Mouse (Mus musculus) stomach, postnatal 0 days (tissue): ENCODE results near the gene Hey2. TPM values are rescaled to one million over a fixed set of nuclear protein-coding genes. Genes with fewer than 3 reads are reported as not detected.

Source experiments
- ATAC-seq: fragments of 200-750 bp; cut with Nextera tagmentation; 2 replicates; pipeline ENCODE4 v1.8.0; 2017; ENCODE audit not compliant: low FRiP score, low TSS enrichment
- DNase-seq: peaks from one replicate; pipeline ENCODE4 v3.0.0-alpha.2; 2016; ENCODE audit warnings: low spot score
- H3K27ac ChIP-seq: fragments of 300-500 bp; sonication (generic); replicated peaks from 2 replicates; pipeline ENCODE4 v1.5.1; 2014; ENCODE audit warnings: mild to moderate bottlenecking, control low read depth
- H3K27me3 ChIP-seq: fragments of 300-500 bp; sonication (generic); 2 replicates; pipeline ENCODE4 v1.6.1; 2014; ENCODE audit warnings: low read length; ENCODE audit not compliant: control insufficient read depth, insufficient read depth
- H3K36me3 ChIP-seq: fragments of 300-500 bp; sonication (generic); 2 replicates; pipeline ENCODE4 v1.6.1; 2014; ENCODE audit warnings: low read length, mixed read lengths; ENCODE audit not compliant: control insufficient read depth, insufficient read depth
- H3K4me1 ChIP-seq: fragments of 300-500 bp; sonication (generic); replicated peaks from 2 replicates; pipeline ENCODE4 v1.6.1; 2014; ENCODE audit warnings: antibody characterized with exemption; ENCODE audit not compliant: control insufficient read depth, insufficient read depth
- H3K4me2 ChIP-seq: fragments of 300-500 bp; sonication (generic); replicated peaks from 2 replicates; pipeline ENCODE4 v1.6.1; 2014; ENCODE audit warnings: low read depth, mild to moderate bottlenecking, control low read depth, moderate library complexity
- H3K4me3 ChIP-seq: fragments of 300-500 bp; sonication (generic); 2 replicates; pipeline ENCODE4 v1.5.1; 2014; ENCODE audit warnings: low read depth, low read length, control low read depth
- H3K9ac ChIP-seq: fragments of 300-500 bp; sonication (generic); 2 replicates; pipeline ENCODE4 v1.6.1; 2014; ENCODE audit warnings: mild to moderate bottlenecking, low read length, control low read depth, mixed read lengths
- H3K9me3 ChIP-seq: fragments of 300-500 bp; sonication (generic); 2 replicates; pipeline ENCODE4 v1.6.1; 2016; ENCODE audit warnings: low read length; ENCODE audit not compliant: control insufficient read depth
- CTCF ChIP-seq: IDR thresholded peaks from 2 replicates; pipeline ENCODE4 v1.5.1; 2016; ENCODE audit warnings: antibody characterized with exemption, low read depth, mild to moderate bottlenecking, moderate library complexity
- EP300 ChIP-seq: optimal IDR thresholded peaks from 2 replicates; pipeline ENCODE3; 2016; ENCODE audit warnings: antibody characterized with exemption
- WGBS: fragments of 180-500 bp; shearing (Covaris S2); extraction: QIAGEN DNeasy Blood & Tissue Kit; methylation state at CpG from one replicate; pipeline ENCODE4 v1.1.7; 2014; 5-methylcytosine and 5-hydroxymethylcytosine counted together
- polyA plus RNA-seq: library from polyadenylated mRNA; unstranded; fragments of >200 nt; fragmentation: Nextera tagmentation; extraction: Ambion mirVana; gene quantifications from 2 replicates; pipeline ENCODE4 v1.2.1, GENCODE M21; 2015

Gene Hey2
- polyA plus RNA-seq, 1 experiment from 2014 or later, result 1.7 TPM

DNA sequence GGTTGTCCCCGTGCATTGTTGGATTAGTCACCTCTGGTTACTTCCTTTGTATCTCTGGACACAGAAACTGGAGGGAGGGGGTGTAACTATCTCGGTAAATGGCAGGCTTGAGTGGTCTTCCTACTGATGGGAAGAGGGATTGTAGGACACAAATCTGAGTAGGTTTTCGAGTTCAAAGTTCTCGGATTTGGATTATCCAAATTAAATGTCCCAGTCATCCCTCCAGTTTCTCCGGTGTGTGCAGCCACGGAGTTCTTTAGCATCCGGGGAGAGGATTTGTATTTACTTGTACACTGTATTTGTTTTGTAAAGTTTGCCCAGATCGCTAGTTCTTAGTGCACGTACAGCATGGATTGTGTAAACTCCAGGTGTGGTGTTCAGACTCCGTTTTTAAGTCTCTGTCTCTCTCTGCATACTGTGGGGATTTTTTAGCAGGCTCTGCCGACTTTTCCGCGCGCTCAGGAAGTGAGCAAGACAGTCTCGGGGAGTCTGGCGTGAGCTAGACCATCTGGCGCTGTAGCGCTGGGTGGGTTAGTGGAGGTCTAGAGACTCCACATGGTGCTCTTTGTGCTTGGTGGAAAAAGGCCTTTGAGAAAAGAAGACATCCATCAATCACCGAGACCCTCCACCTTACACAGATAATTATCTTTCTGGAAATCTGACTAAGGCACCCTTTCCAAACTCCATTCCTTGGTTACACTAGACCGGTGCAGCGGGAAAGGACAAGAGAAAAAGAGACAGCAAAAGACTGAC is 1.0 kb upstream of the Hey2 start:
- H3K4me3 ChIP-seq, result peak overlapping the region; percentile 51
- ATAC-seq (no peak), DNase-seq (no peak)
- H3K4me1 ChIP-seq, result no peaks in the 10 kb centered on the region
- TF ChIP-seq EP300, result no peak
- TF ChIP-seq CTCF, result no peak
- WGBS, result 3% methylated on average over 21 of the region's 21 CpGs
- H3K9me3 ChIP-seq, result no peaks in the 10 kb centered on the region
- H3K36me3 ChIP-seq, result no peaks in the 10 kb centered on the region
- H3K4me2 ChIP-seq, result peak overlapping the region; percentile 79
- H3K27ac ChIP-seq, result no peak overlapping the region
- no peak overlapping the region for H3K9ac ChIP-seq
- no peaks in the 10 kb centered on the region; the same call in 1 of the 2 replicates for H3K27me3 ChIP-seq

DNA sequence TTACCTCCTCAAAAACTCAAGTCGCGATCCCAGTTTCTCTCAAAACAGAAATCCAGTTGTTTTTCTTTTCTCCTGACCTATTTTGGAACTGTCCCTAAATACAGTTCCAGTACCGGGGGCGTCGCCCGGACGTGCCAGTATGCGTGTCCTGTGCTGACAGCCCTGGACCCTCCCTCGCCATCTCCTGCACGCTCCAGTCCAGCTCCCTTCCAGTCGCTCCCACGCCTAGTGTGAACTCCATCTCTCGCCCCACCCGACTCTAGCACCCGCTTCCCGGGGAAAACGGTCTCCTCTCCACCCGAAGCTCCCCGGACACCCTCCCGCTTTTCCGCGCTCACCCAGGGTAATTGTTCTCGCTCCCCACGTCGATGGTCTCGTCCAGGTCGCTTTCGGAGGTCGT is 373 bp downstream of the Hey2 start:
- DNase-seq (no peak), ATAC-seq (peak; percentile 6; the same call in 1 of the 2 replicates)
- Histone ChIP-seq H3K36me3 (no peaks in the 10 kb centered on the region), H3K9ac (peak overlapping the region; percentile 8; the same call in 1 of the 2 replicates), H3K27me3 (no peaks in the 10 kb centered on the region; the same call in 1 of the 2 replicates), H3K4me2 (peak overlapping the region; percentile 79), H3K9me3 (no peaks in the 10 kb centered on the region), H3K4me3 (peak overlapping the region; percentile 51), H3K27ac (no peak overlapping the region), H3K4me1 (no peaks in the 10 kb centered on the region)
- under 1% methylated on average over 29 of the region's 29 CpGs for WGBS
- TF ChIP-seq EP300, result no peak
- TF ChIP-seq CTCF, result no peak

DNA sequence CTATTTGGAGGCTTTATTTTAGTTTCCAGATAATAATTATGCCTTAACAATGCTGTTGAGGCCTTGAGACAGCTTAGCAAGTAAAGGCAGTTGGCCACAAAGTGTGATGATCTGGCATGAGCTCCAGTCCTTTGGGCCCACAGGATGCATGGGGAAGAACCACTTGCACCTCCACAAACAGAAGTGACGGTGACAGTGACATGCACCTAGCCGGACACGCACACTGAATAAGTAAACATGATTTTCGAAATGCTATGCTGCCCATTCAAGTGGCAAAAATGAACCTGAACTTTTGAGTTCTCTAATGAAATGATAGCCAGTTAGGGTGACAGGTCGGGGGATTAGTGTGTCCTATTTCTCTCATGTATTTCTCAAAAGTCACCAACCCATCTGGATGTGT is 1.8 kb downstream of the Hey2 start:
- no peak for DNase-seq
- ATAC-seq, result no peak

DNA sequence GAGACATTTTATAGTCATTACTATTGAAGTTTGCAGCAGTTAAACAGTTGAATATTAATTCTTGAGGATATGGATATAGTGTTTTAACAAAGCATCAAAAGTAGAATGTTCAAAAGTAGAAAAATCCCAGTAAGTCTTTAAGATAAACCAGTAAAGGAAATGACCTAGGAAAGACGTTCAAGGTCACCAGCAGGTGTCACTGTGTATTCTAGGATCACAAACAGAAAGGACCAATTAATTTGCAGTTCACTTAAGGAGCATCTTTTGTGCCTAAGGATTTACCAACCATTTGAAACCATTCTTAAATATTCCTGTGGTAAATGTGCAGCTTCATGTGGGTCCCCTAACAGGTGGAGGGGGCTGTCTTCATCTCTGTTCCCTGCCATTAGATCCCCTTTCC is 4.4 kb downstream of the Hey2 start:
- ATAC-seq (no peak), DNase-seq (no peak)
- H3K9me3 ChIP-seq, result no peaks in the 10 kb centered on the region
- no peak overlapping the region for H3K9ac ChIP-seq
- H3K27me3 ChIP-seq, result no peaks in the 10 kb centered on the region
- 5% methylated on average over 1 of the region's 1 CpGs for WGBS
- TF ChIP-seq CTCF (peak; percentile 64), EP300 (no peak)
- no peak overlapping the region for H3K4me2 ChIP-seq
- no peak overlapping the region for H3K4me3 ChIP-seq
- H3K4me1 ChIP-seq, result no peaks in the 10 kb centered on the region
- H3K27ac ChIP-seq, result no peak overlapping the region
- H3K36me3 ChIP-seq, result no peaks in the 10 kb centered on the region

More for the DNA sequence above, 1.8 kb downstream of the Hey2 start:
- no peak overlapping the region for H3K27ac ChIP-seq
- TF ChIP-seq CTCF (no peak), EP300 (no peak)
- no peak overlapping the region for H3K4me2 ChIP-seq
- H3K27me3 ChIP-seq, result no peaks in the 10 kb centered on the region; the same call in 1 of the 2 replicates
- H3K9me3 ChIP-seq, result no peaks in the 10 kb centered on the region
- H3K9ac ChIP-seq, result no peak overlapping the region
- WGBS, result 75% methylated on average over 5 of the region's 5 CpGs
- H3K4me3 ChIP-seq, result no peak overlapping the region; the same call in 1 of the 2 replicates
- H3K4me1 ChIP-seq, result no peaks in the 10 kb centered on the region
- H3K36me3 ChIP-seq, result no peaks in the 10 kb centered on the region

DNA sequence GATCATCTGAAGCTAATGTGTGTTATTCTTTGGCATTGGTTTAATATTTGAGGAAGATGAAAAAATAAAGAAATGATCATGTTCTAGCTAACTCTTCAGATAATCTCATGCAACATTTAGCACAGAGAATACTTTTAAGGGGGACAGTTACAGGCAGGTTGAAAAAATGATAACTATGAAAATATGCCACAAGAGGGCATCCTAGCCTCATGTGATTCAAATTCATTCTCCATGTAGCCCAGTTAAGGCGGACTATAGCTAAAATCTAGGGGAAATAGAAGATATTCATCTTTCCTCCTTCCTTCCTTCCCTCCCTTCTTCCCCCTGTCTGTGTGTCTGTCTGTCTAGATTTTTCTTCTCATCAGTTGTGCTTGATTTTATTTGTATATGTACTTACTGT is 17.6 kb downstream of the Hey2 start:
- Histone ChIP-seq H3K27me3 (no peaks in the 10 kb centered on the region), H3K4me3 (no peak overlapping the region), H3K27ac (no peak overlapping the region), H3K36me3 (no peaks in the 10 kb centered on the region), H3K4me2 (no peak overlapping the region), H3K9ac (no peak overlapping the region), H3K9me3 (no peaks in the 10 kb centered on the region), H3K4me1 (no peaks in the 10 kb centered on the region)
- ATAC-seq, result no peak
- WGBS, result 0% methylated on average over 1 of the region's 1 CpGs
- TF ChIP-seq CTCF, result peak; percentile 81
- TF ChIP-seq EP300, result no peak
- DNase-seq, result no peak

DNA sequence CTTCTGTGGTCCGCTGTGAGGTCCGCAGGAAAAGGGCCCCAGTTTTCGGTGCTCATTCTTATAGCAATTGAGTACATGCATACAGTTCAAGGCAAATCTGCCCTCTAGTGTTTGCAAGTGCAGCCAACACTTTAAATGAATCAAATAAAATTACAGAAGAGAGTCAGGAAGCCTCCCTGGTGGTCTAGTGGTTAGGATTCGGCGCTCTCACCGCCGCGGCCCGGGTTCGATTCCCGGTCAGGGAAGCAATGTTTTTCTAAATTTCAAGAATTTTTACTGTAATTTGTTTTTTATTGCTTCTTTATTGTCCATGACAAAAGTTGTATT is 31.7 kb downstream of the Hey2 start:
- H3K36me3 ChIP-seq, result no peaks in the 10 kb centered on the region
- no peak for TF ChIP-seq EP300
- TF ChIP-seq CTCF, result peak; percentile 88
- no peaks in the 10 kb centered on the region for H3K27me3 ChIP-seq
- DNase-seq (peak; percentile 75), ATAC-seq (peak; percentile 93)
- no peak overlapping the region for H3K9ac ChIP-seq
- no peaks in the 10 kb centered on the region for H3K4me1 ChIP-seq
- peak overlapping the region; percentile 45 for H3K4me2 ChIP-seq
- H3K9me3 ChIP-seq, result no peaks in the 10 kb centered on the region
- no peak overlapping the region for H3K27ac ChIP-seq
- WGBS, result 7% methylated on average over 11 of the region's 11 CpGs
- H3K4me3 ChIP-seq, result peak overlapping the region; percentile 36
